Mouse (Mus musculus) ES-E14 (cell line): ENCODE results near the gene Dennd5a. TPM values are rescaled to one million over a fixed set of nuclear protein-coding genes. Genes with fewer than 3 reads are reported as not detected.

Source experiments
- DNase-seq: peaks from one replicate; pipeline ENCODE4 v3.0.0-alpha.2; 2013; ENCODE audit warnings: low read depth, low spot score
- H3K27ac ChIP-seq: 2 replicates; pipeline ENCODE4 v1.5.1; 2012; ENCODE audit warnings: low read depth, mild to moderate bottlenecking, low read length, moderate library complexity, mixed read lengths; ENCODE audit not compliant: poor library complexity, insufficient read depth, severe bottlenecking
- H3K36me3 ChIP-seq: 2 replicates; pipeline ENCODE4 v1.6.1; 2012; ENCODE audit warnings: mild to moderate bottlenecking, low read length, moderate library complexity, mixed read lengths; ENCODE audit not compliant: control insufficient read depth, poor library complexity, insufficient read depth, severe bottlenecking
- H3K4me1 ChIP-seq, 2 experiments: fragments of 150-350 bp in 1 of 2; sonication (generic) in 1 of 2; 2 replicates each; pipeline ENCODE4 v1.6.1; 2012; ENCODE audit warnings: low read length in 2 of 2, mild to moderate bottlenecking in 1 of 2, mixed read lengths in 1 of 2; ENCODE audit not compliant: control insufficient read depth in 2 of 2, insufficient read depth in 2 of 2, poor library complexity in 1 of 2
- H3K4me3 ChIP-seq, 2 experiments: fragments of 150-350 bp in 1 of 2; sonication (generic) in 1 of 2; 2 replicates each; pipeline ENCODE4 v1.5.1; 2012; ENCODE audit warnings: low read length in 2 of 2, low read depth in 1 of 2, mild to moderate bottlenecking in 1 of 2, mixed read lengths in 1 of 2; ENCODE audit not compliant: insufficient read depth in 1 of 2, poor library complexity in 1 of 2, severe bottlenecking in 1 of 2
- H3K9ac ChIP-seq: 2 replicates; pipeline ENCODE4 v1.6.1; 2012; ENCODE audit warnings: low read depth, mild to moderate bottlenecking, low read length, mixed read lengths; ENCODE audit not compliant: poor library complexity, insufficient read depth, severe bottlenecking
- H3K9me3 ChIP-seq: fragments of 150-350 bp; sonication (generic); 2 replicates; pipeline ENCODE4 v1.6.1; 2012; ENCODE audit warnings: low read depth, mild to moderate bottlenecking, low read length; ENCODE audit not compliant: control insufficient read depth, insufficient read depth
- CHD2 ChIP-seq: IDR thresholded peaks from 2 replicates; pipeline ENCODE4 v1.6.1; 2014; ENCODE audit warnings: mild to moderate bottlenecking, low read depth, low read length, inconsistent platforms
- HCFC1 ChIP-seq: IDR thresholded peaks from 2 replicates; pipeline ENCODE4 v1.6.1; 2012; ENCODE audit warnings: low read length, inconsistent platforms, borderline replicate concordance; ENCODE audit not compliant: insufficient read depth
- MAFK ChIP-seq: IDR thresholded peaks from 2 replicates; pipeline ENCODE4 v1.6.1; 2014; ENCODE audit warnings: mild to moderate bottlenecking, low read depth, low read length, inconsistent platforms; ENCODE audit not compliant: insufficient read depth
- ZC3H11A ChIP-seq: IDR thresholded peaks from 2 replicates; pipeline ENCODE4 v1.6.1; 2012; ENCODE audit warnings: low read depth, mild to moderate bottlenecking, inconsistent platforms, low read length, borderline replicate concordance
- ZNF384 ChIP-seq: IDR thresholded peaks from 2 replicates; pipeline ENCODE4 v1.6.1; 2012; ENCODE audit warnings: low read depth, low read length, inconsistent platforms
- in situ Hi-C, 2 experiments: fragments of 600-800 bp; cut with MboI; formaldehyde crosslinking; loops; one replicate each; pipeline ENCODE4 v1.15.1; 2025; ENCODE audit warnings: low sequenced_read_pairs in 2 of 2, inconsistent platforms in 1 of 2; ENCODE audit not compliant: unreplicated experiment in 2 of 2
- total RNA-seq: library from RNA; depleted of rRNA; stranded (reverse); fragments of 300-350 nt; gene quantifications from 2 replicates; pipeline ENCODE4 v1.2.3, GENCODE M21; 2012

Gene Dennd5a
- total RNA-seq, 1 experiment = 28.8 TPM

DNA sequence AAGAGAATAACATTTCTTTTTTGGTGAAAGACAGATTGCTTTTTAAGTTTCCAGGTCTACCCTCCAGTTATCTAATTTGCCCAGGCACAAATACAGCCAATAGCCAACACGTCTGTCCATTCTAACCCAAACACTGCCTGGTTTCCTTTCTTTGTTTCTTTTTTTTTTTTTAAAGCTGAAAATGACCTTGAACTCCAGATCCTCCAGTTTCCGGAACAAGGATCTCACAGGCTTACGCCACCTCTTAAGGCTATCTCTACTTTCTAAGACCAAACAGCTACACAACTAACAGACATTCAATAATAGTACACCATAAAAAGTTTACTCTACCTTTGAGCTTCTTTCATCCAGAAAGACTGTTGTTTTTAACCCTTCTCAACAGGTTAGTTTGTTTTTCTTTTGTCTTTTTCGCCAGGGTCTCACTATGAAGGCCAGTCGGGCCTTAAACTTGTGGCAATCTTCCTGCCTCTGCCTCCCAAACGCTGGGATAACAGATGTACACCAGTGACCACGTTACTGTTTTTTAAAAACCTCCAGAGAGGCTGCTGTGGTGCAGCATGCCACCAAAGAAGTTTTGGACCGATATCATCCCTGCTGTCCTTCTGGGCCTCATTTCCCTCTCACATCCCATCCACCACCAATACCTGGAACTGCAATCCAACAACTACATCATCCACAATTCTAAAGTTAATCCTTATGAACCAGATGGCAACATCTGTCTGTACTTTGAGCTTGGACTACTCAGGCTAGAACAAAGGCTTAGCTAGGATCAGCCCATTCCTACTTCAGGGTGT lies 2.1 kb downstream of the Dennd5a start:
- Histone ChIP-seq H3K4me3 (no peak overlapping the region), H3K36me3 (no peaks in the 10 kb centered on the region), H3K9ac (no peak overlapping the region), H3K27ac (no peak overlapping the region), H3K9me3 (no peaks in the 10 kb centered on the region), H3K4me1 (0 out of 4 replicates have a peak, but pooled peaks cover 0 to 2% of the 10 kb centered on the region in 2 experiments)
- peak; percentile 57; the same call in 1 of the 2 replicates for TF ChIP-seq ZNF384
- TF ChIP-seq ZC3H11A = no peak
- in situ Hi-C loops = no loop called here
- DNase-seq = no peak

DNA sequence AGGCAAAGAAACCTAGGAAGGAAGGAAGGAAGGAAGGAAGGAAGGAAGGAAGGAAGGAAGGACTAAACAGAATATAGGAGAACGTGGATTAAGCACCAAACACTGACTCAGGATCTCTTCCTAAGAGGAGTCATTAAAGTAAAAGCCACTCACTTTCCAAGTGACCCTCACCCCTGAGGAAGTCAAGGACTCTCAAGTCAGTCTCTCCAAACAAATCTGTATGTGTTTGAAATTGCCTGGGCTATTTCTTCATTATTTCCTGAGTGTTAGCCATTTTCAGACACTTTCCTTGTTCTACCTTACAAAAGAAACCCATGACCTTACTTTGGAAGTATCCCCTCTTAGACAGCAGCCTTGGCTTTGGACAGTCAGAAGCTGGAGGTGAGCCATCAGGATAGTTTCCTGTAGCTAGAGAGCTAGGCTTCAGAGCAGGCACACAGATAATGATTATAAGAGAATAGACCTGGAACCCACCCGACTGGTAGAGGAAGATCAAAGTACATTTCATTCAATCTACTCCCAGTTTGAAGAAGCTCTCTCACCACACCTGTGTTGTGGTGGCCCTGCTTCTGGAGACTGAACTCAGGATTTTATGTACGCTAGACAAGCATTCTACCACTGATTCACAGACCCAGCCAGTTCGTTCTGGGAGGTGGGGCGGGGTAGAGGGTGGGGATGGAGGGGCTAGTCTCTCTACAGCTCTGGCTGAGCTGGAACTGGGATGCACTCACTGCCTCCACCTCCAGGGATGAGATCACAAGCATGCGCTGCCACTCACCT lies 5.5 kb downstream of the Dennd5a start:
- Histone ChIP-seq H3K9me3 (no peaks in the 10 kb centered on the region), H3K4me1 (0 out of 4 replicates have a peak, but pooled peaks cover 0 to 2% of the 10 kb centered on the region in 2 experiments), H3K9ac (no peak overlapping the region), H3K27ac (no peak overlapping the region), H3K36me3 (no peaks in the 10 kb centered on the region), H3K4me3 (no peak overlapping the region)
- DNase-seq = no peak
- in situ Hi-C loops = no loop called here
- TF ChIP-seq CHD2 = no peak
- no peak for TF ChIP-seq HCFC1
- TF ChIP-seq ZC3H11A = no peak
- TF ChIP-seq ZNF384 = no peak
- no peak for TF ChIP-seq MAFK

DNA sequence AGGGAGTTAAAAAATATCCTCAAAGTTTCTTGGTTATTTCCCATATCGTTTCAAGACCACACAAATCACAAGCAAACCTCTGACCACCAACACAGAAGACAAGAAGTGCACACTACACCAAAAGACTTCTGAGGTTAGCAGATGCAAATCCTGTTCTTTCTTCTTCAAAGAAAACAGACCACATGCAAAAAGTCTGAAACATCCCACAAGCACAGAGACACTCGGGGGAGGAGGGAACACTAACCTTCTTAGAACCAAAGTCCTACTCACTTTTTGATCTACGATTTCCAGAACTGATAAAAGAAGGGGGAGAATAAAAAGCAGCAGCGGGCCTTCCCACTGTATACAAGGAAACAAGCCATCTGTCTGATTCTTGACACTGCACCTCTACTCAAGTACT lies 9.0 kb downstream of the Dennd5a start:
- no peak overlapping the region for H3K9ac ChIP-seq
- no peaks in the 10 kb centered on the region for H3K9me3 ChIP-seq
- H3K27ac ChIP-seq = no peak overlapping the region
- in situ Hi-C loops = no loop called here
- H3K4me1 ChIP-seq = 0 out of 4 replicates have a peak, but pooled peaks cover 0 to 2% of the 10 kb centered on the region in 2 experiments
- H3K36me3 ChIP-seq = no peaks in the 10 kb centered on the region
- TF ChIP-seq CHD2 (no peak), HCFC1 (no peak), ZC3H11A (no peak), ZNF384 (no peak), MAFK (no peak)
- DNase-seq = no peak
- H3K4me3 ChIP-seq = no peak overlapping the region

DNA sequence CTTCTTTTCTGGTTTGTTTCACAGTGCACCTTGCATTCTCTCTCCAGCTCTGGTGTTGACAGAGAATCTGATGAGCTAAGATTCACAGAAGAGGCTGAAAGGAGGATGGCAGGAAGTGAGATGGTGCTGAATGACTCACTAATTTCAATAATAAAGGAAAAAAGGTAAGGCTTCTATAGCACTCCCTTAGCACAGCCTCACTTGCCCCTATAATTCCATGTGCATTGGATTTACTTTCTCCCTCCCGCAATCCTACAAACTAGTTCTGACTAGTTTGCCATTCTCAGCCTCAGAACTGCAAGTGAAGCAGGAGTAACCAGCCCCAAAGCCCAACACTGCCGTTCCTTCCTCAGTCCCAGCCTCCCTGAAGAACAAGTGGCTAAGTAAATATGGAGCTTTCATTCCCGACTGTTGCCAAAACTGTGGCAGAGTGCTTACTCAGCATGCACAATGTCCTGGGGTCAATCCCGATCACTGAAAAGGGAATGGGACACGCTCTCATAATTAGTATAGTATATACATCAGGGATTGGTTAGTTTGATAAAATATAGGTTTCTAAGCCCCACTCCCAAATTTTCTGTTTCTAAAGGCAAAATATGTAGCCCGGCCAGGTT lies 15.7 kb downstream of the Dennd5a start:
- in situ Hi-C loops = no loop called here
- Histone ChIP-seq H3K9ac (peak overlapping the region; percentile 44; the same call in 1 of the 2 replicates), H3K4me1 (0 out of 4 replicates have a peak, but pooled peaks cover 0 to 2% of the 10 kb centered on the region in 2 experiments), H3K4me3 (peak overlapping the region in 1 of 2 experiments; percentile 10; a peak in 1 of 4 replicates), H3K36me3 (no peaks in the 10 kb centered on the region), H3K27ac (peak overlapping the region; percentile 82), H3K9me3 (no peaks in the 10 kb centered on the region)
- DNase-seq = peak; percentile 39
- no peak for TF ChIP-seq ZNF384
- peak; percentile 77 for TF ChIP-seq MAFK
